Mouse (Mus musculus): Measurements from ENCODE around the gene Cux1.
A peak's percentile ranks its signal among the peaks of the same experiment; 100 is the strongest.

Gene Cux1

GRCm38 (mm10) chr5:136502491-136503086 lies 64.7 kb downstream of the Cux1 start:
- DNase-seq = no peak

GRCm38 (mm10) chr5:136500307-136500871 lies 66.9 kb downstream of the Cux1 start:
- no peak for DNase-seq

GRCm38 (mm10) chr5:136499316-136499715 lies 68.0 kb downstream of the Cux1 start:
- no peak for DNase-seq

GRCm38 (mm10) chr5:136498741-136499140 lies 68.5 kb downstream of the Cux1 start:
- no peak for DNase-seq

- DNase-seq = no peak
Measured at GRCm38 (mm10) chr5:136497301-136497700, 70.0 kb downstream of the Cux1 start.

GRCm38 (mm10) chr5:136495581-136495980 lies 71.7 kb downstream of the Cux1 start:
- DNase-seq = no peak

GRCm38 (mm10) chr5:136494927-136495326 lies 72.4 kb downstream of the Cux1 start:
- no peak for DNase-seq

GRCm38 (mm10) chr5:136494288-136494687 lies 73.0 kb downstream of the Cux1 start:
- DNase-seq = no peak

GRCm38 (mm10) chr5:136489450-136489849 lies 77.8 kb downstream of the Cux1 start:
- no peak for DNase-seq

GRCm38 (mm10) chr5:136488721-136489120 lies 78.6 kb downstream of the Cux1 start:
- no peak for DNase-seq

GRCm38 (mm10) chr5:136488223-136488622 lies 79.1 kb downstream of the Cux1 start:
- DNase-seq = no peak

- no peak for DNase-seq
Measured at GRCm38 (mm10) chr5:136487397-136488093, 79.7 kb downstream of the Cux1 start.

- no peak for DNase-seq
Measured at GRCm38 (mm10) chr5:136486401-136486800, 80.9 kb downstream of the Cux1 start.

GRCm38 (mm10) chr5:136485397-136485796 lies 81.9 kb downstream of the Cux1 start:
- DNase-seq = no peak

- no peak for DNase-seq
Measured at GRCm38 (mm10) chr5:136482434-136482833, 84.9 kb downstream of the Cux1 start.

GRCm38 (mm10) chr5:136480541-136480940 lies 86.7 kb downstream of the Cux1 start:
- DNase-seq = peak; percentile 36

GRCm38 (mm10) chr5:136479801-136480200 lies 87.5 kb downstream of the Cux1 start:
- no peak for DNase-seq

- peak; percentile 53 for DNase-seq
Measured at GRCm38 (mm10) chr5:136479024-136479763, 88.1 kb downstream of the Cux1 start.

- DNase-seq = no peak
Measured at GRCm38 (mm10) chr5:136476272-136476671, 91.0 kb downstream of the Cux1 start.

GRCm38 (mm10) chr5:136475161-136475560 lies 92.1 kb downstream of the Cux1 start:
- DNase-seq = no peak

- DNase-seq = no peak
Measured at GRCm38 (mm10) chr5:136474086-136474485, 93.2 kb downstream of the Cux1 start.

GRCm38 (mm10) chr5:136473337-136473736 lies 94.0 kb downstream of the Cux1 start:
- peak; percentile 85 for DNase-seq

GRCm38 (mm10) chr5:136472846-136473245 lies 94.4 kb downstream of the Cux1 start:
- no peak for DNase-seq

Measured in kidney, adult 9 months (tissue).